Comparison of ENCODE assay signal across 8 mouse cellular contexts in genomic region chr8:71670621-71671548, GRCm38 (mm10). TPM values are rescaled to one million over a fixed set of nuclear protein-coding genes. Genes with fewer than 3 reads are reported as not detected.
DNase-seq lines count a peak whose midpoint lies in the region; ATAC-seq and TF ChIP-seq lines count a peak whose summit lies in the region.

No protein-coding gene starts in this region.

- WGBS in forebrain, embryonic 15.5 days: under 1% methylated on average over 62 of the region's 64 CpGs
- under 1% methylated on average over 53 of the region's 64 CpGs for WGBS in kidney, embryonic 14.5 days
- WGBS in liver, adult 2 months: 1% methylated on average over 61 of the region's 64 CpGs

- H3K4me2 ChIP-seq in forebrain, embryonic 15.5 days (replicated peaks): peak overlapping the region; percentile 95
- H3K4me2 ChIP-seq in kidney, embryonic 14.5 days (replicated peaks; ENCODE audit: low read depth, low read length): peak overlapping the region; percentile 90

- peak overlapping the region; percentile 90 for H3K27ac ChIP-seq in forebrain, embryonic 15.5 days (replicated peaks)
- no peak overlapping the region for H3K27ac ChIP-seq in kidney, embryonic 14.5 days (ENCODE audit: low read depth, low read length)
- no peak overlapping the region for H3K27ac ChIP-seq in liver, adult 2 months (replicated peaks; ENCODE audit: insufficient read depth, low read depth, low read length)

- H3K36me3 ChIP-seq in forebrain, embryonic 15.5 days: no peaks in the 10 kb centered on the region
- no peaks in the 10 kb centered on the region for H3K36me3 ChIP-seq in kidney, embryonic 14.5 days (ENCODE audit: control insufficient read depth, insufficient read depth, low read length)
- no peaks in the 10 kb centered on the region for H3K36me3 ChIP-seq in liver, adult 2 months (ENCODE audit: control insufficient read depth, insufficient read depth, low read length)

- peak overlapping the region; percentile 71 for H3K4me3 ChIP-seq in forebrain, embryonic 15.5 days
- H3K4me3 ChIP-seq in kidney, embryonic 14.5 days (ENCODE audit: low read length): peak overlapping the region; percentile 43
- peak overlapping the region; percentile 63 for H3K4me3 ChIP-seq in liver, adult 2 months (ENCODE audit: insufficient read depth, low read depth, low read length)

- no peak for TF ChIP-seq CTCF in liver, adult 2 months (IDR thresholded peaks at IDR 0.05; ENCODE audit: low read depth, low read length)

- no peak for TF ChIP-seq POLR2A in liver, adult 2 months (IDR thresholded peaks at IDR 0.05; ENCODE audit: extremely low read depth, insufficient read depth, low read length)

- peaks cover 10% of the 10 kb centered on the region for H3K27me3 ChIP-seq in forebrain, embryonic 15.5 days
- peaks cover 41% of the 10 kb centered on the region for H3K27me3 ChIP-seq in kidney, embryonic 14.5 days (ENCODE audit: control insufficient read depth, insufficient read depth, low read length)
- peaks cover 2% of the 10 kb centered on the region; the same call in 1 of the 2 replicates for H3K27me3 ChIP-seq in liver, adult 2 months (ENCODE audit: control insufficient read depth, insufficient read depth, low read length)

- peak; percentile 23 for ATAC-seq in cerebellum, adult (ENCODE audit: insufficient number of reproducible peaks, low FRiP score, low TSS enrichment)
- peak; percentile 61 for ATAC-seq in forebrain, embryonic 15.5 days (replicated peaks)
- ATAC-seq in kidney, embryonic 14.5 days (ENCODE audit: low FRiP score, low TSS enrichment): peak; percentile 55

- no peaks in the 10 kb centered on the region for H3K79me2 ChIP-seq in liver, adult 2 months (ENCODE audit: control insufficient read depth, insufficient read depth, low read length)

- peak; percentile 70 to 81 for DNase-seq in left cerebral cortex, adult 18-20 months (ENCODE audit: low spot score in 2 of 2)
- no peak for DNase-seq in left cerebral cortex, adult 11 months (ENCODE audit: low spot score)
- DNase-seq in liver, adult 2 months (ENCODE audit: extremely low read depth, low read depth, low spot score): no peak
- peak; percentile 74 for DNase-seq in retina, postnatal 7 days (ENCODE audit: low read depth, low spot score)
- DNase-seq in gastrocnemius, adult 18-20 months (ENCODE audit: low spot score): no peak

- peaks cover 58% of the 10 kb centered on the region for H3K4me1 ChIP-seq in forebrain, embryonic 15.5 days
- H3K4me1 ChIP-seq in kidney, embryonic 14.5 days (ENCODE audit: control insufficient read depth, insufficient read depth, low read length): peaks cover 28% of the 10 kb centered on the region; the same call in 1 of the 2 replicates
- H3K4me1 ChIP-seq in liver, adult 2 months (ENCODE audit: control insufficient read depth, insufficient read depth, low read length): peaks cover 15% of the 10 kb centered on the region

- H3K9me3 ChIP-seq in forebrain, embryonic 15.5 days: no peaks in the 10 kb centered on the region
- H3K9me3 ChIP-seq in kidney, embryonic 14.5 days (ENCODE audit: control insufficient read depth, low read length): no peaks in the 10 kb centered on the region

- peak overlapping the region; percentile 64 for H3K9ac ChIP-seq in forebrain, embryonic 15.5 days (replicated peaks)
- no peak overlapping the region for H3K9ac ChIP-seq in kidney, embryonic 14.5 days (ENCODE audit: low read depth, low read length)
- peak overlapping the region; percentile 9; the same call in 1 of the 2 replicates for H3K9ac ChIP-seq in liver, adult 2 months (ENCODE audit: low read depth, low read length)

RNA-seq across cellular contexts. Expression of gene Unc13a, which starts 0.7 kb away (rescaled TPM):
- total RNA-seq in left cerebral cortex, adult 18-20 months (2021): 100 to 1,000 TPM; 267 to 296 TPM
- polyA plus RNA-seq in forebrain, embryonic 15.5 days (2015; fragmentation: Nextera tagmentation; extraction: Ambion mirVana): 23.3 and 23.6 TPM in 2 replicates
- polyA plus RNA-seq in kidney, embryonic 14.5 days (2014; fragmentation: Nextera tagmentation; extraction: Ambion mirVana): 0.50 and 0.53 TPM in 2 replicates
- 0.09 and 0.20 TPM in 2 replicates for total RNA-seq in liver, adult 2 months (2014; rRNA removed)
- polyA plus RNA-seq in liver, adult 2 months (2012; rRNA removed): 0.15 and 0.72 TPM in 2 replicates
- not detected for total RNA-seq in gastrocnemius, adult 18-20 months (2021)

RNA-seq across cellular contexts. Expression of gene Jak3, which starts 5.2 kb away (rescaled TPM):
- 1 to 10 TPM; 4.8 to 5.0 TPM for total RNA-seq in left cerebral cortex, adult 18-20 months (2021)
- 2.9 and 3.3 TPM in 2 replicates for polyA plus RNA-seq in forebrain, embryonic 15.5 days (2015; fragmentation: Nextera tagmentation; extraction: Ambion mirVana)
- polyA plus RNA-seq in kidney, embryonic 14.5 days (2014; fragmentation: Nextera tagmentation; extraction: Ambion mirVana): 3.0 and 5.2 TPM in 2 replicates
- 4.0 and 4.6 TPM in 2 replicates for total RNA-seq in liver, adult 2 months (2014; rRNA removed)
- polyA plus RNA-seq in liver, adult 2 months (2012; rRNA removed): 5.7 and 7.9 TPM in 2 replicates
- 1 to 10 TPM; 1.4 to 2.2 TPM for total RNA-seq in gastrocnemius, adult 18-20 months (2021)

RNA-seq across cellular contexts. Expression of gene Insl3, which starts 18.1 kb away (rescaled TPM):
- total RNA-seq in left cerebral cortex, adult 18-20 months (2021): under 1 TPM in 1 of 2 experiments, not detected in 1; 0.63 TPM
- polyA plus RNA-seq in forebrain, embryonic 15.5 days (2015; fragmentation: Nextera tagmentation; extraction: Ambion mirVana): 0.54 TPM in 1 of 2 replicates, not detected in the other
- 1.2 TPM in 1 of 2 replicates, not detected in the other for polyA plus RNA-seq in kidney, embryonic 14.5 days (2014; fragmentation: Nextera tagmentation; extraction: Ambion mirVana)
- 0.74 and 1.1 TPM in 2 replicates for total RNA-seq in liver, adult 2 months (2014; rRNA removed)
- 4.9 and 8.2 TPM in 2 replicates for polyA plus RNA-seq in liver, adult 2 months (2012; rRNA removed)
- total RNA-seq in gastrocnemius, adult 18-20 months (2021): under 1 TPM; 0.78 TPM

RNA-seq across cellular contexts. Expression of gene B3gnt3, which starts 30.7 kb away (rescaled TPM):
- total RNA-seq in left cerebral cortex, adult 18-20 months (2021): 1 to 10 TPM in 1 of 2 experiments, under 1 TPM in 1; 0.82 to 1.1 TPM
- 0.42 and 0.46 TPM in 2 replicates for polyA plus RNA-seq in forebrain, embryonic 15.5 days (2015; fragmentation: Nextera tagmentation; extraction: Ambion mirVana)
- polyA plus RNA-seq in kidney, embryonic 14.5 days (2014; fragmentation: Nextera tagmentation; extraction: Ambion mirVana): 1.1 and 1.6 TPM in 2 replicates
- 0.92 and 1.3 TPM in 2 replicates for total RNA-seq in liver, adult 2 months (2014; rRNA removed)
- polyA plus RNA-seq in liver, adult 2 months (2012; rRNA removed): 1.5 and 2.6 TPM in 2 replicates
- total RNA-seq in gastrocnemius, adult 18-20 months (2021): 1 to 10 TPM; 1.7 to 2.4 TPM

RNA-seq across cellular contexts. Expression of gene Fcho1, which starts 54.6 kb away (rescaled TPM):
- 100 to 1,000 TPM; 155 to 167 TPM for total RNA-seq in left cerebral cortex, adult 18-20 months (2021)
- 70.9 and 71.7 TPM in 2 replicates for polyA plus RNA-seq in forebrain, embryonic 15.5 days (2015; fragmentation: Nextera tagmentation; extraction: Ambion mirVana)
- polyA plus RNA-seq in kidney, embryonic 14.5 days (2014; fragmentation: Nextera tagmentation; extraction: Ambion mirVana): 5.5 and 6.5 TPM in 2 replicates
- 0.18 and 0.87 TPM in 2 replicates for total RNA-seq in liver, adult 2 months (2014; rRNA removed)
- polyA plus RNA-seq in liver, adult 2 months (2012; rRNA removed): 0.44 and 2.8 TPM in 2 replicates
- total RNA-seq in gastrocnemius, adult 18-20 months (2021): not detected

Comparison
In these comparisons a context has a peak if more than half of its experiments do, and no peak if none do; other contexts are left out.
1. DNase-seq: peak in left cerebral cortex, adult 18-20 months (2 of 2) and retina, postnatal 7 days (single experiment); none in left cerebral cortex, adult 11 months (single experiment), liver, adult 2 months (single experiment) and gastrocnemius, adult 18-20 months (single experiment).
2. RNA of gene Unc13a, which starts 0.7 kb away (total RNA-seq): 267 to 296 TPM in left cerebral cortex, adult 18-20 months; 0.09 to 0.20 TPM in liver, adult 2 months and not detected in gastrocnemius, adult 18-20 months; every median in the first group is over 100 times any median in the second.
3. Peak in every context shown above with its lines, with median percentiles within 50 percentile points of each other: ATAC-seq and H3K4me3 ChIP-seq.